Mouse (Mus musculus) spleen, adult 10 weeks (tissue): ENCODE data around the gene Mex3d. TPM values are rescaled to one million over a fixed set of nuclear protein-coding genes. Genes with fewer than 3 reads are reported as not detected.

ENCODE experiments used
- polyA plus RNA-seq: library from polyadenylated mRNA; stranded (reverse); fragments of 350-450 nt; fragmentation: Illumina TruSeq; extraction: RNeasy Lipid Tissue Mini Kit (QIAGEN cat#74804); gene quantifications from one replicate; pipeline ENCODE4 v1.2.3, GENCODE M21; 2015; ENCODE audit warnings: low replicate concordance; ENCODE audit not compliant: insufficient read depth

Mex3d gene
- polyA plus RNA-seq, result 4.6 TPM

DNA sequence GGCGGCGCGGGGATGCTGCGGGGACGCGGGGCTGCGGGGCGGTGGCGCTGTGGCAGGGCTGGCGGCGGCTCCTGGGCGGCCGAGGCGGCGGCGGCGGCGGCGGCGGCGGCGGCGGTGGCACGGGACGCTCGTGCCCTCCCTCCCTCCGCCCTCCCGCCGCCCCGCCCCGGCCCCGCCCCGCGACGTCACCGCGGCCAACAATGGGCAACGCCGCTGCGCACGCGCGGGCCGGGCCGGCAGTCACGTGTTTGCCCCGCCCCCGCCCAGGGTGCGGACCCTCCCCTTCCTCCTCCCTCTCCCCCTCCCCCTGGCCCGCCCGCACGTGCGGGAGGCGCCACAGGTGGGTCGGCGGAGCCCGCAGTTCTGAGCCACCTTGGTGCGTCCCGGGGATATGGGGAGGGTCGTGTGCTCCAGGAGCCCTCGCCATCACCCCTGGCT lies at the start of gene Mex3d:
TSS of gene Mex3d (minus strand) at position 138 of the 438 bp plus-strand sequence.

DNA sequence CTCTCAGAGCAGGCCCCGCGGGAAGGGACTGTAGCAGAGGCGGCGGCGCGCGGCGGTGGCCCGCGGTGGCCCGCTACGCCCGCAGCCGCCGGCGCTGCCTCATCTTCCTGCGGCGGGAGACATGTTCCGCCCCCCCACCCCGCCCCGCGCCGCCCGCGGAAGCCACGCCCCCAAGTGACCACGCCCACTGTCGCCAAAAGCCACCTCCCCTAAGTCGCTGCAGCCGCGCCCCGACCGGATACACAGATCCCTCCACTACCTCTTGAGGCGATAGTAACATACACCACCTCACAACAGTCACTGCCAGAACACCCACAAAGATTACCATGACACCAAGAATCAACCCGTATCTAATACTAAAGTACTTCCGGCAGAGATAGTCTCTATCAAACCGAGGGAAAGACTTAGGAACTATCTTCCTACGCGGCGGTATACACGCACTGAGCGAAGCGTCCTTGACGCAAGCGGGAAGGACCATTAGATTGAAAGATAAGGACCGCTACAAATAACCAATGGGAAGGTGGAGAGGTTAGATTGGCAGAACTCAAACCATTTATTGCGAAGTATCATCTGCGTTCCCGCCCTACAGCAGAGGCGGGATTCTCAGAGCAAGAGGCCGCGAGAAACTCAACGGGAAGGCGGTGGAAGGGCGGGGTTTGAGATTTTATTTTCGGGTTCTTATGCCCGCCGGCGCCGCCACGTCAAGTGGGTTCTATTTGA lies 46.2 kb upstream of the Mex3d start, which contains the start of gene Tcf3:
TSS of gene Tcf3 (minus strand) at position 135 of the 720 bp plus-strand sequence.

DNA sequence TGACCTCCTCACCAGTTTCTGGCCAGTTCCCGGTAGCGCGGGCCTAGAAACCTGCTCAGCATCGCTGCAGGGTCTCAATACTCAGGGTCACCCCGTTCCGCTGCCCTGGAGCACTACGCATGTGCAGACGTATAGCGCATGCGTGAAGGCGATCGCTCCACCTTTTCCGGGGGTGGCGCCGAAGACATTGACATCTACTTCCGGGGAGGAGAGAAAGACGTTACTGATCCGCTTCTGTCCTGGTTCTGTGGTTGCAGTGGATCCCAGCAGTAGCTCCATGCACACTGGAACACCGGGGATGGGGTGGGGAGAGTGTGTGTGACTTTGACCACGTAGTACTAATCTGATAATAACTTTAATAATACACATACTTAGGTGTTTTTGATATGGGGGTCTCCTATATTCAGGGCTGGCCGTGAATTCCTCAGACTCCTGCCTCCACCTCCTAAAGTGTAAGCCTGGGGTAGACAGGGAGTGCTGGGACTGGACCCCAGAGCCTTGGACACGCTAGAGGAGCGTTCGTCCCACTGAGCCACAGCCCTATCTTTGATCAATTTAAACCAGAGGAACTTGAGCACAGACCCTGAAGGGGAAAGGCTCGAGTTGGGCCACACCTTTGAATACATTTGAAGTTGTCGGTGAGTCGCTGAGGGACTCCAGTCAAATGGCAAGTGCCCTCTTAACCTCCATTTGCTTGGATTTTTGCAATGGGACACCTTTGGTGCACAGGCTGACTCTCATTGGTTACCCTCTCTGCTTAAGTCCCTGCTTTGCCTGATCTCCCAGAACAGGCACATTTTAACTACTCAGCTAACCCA lies 19.4 kb upstream of the Mex3d start, which contains the start of gene Uqcr11:
TSS of gene Uqcr11 (minus strand) at position 147 of the 818 bp plus-strand sequence.

DNA sequence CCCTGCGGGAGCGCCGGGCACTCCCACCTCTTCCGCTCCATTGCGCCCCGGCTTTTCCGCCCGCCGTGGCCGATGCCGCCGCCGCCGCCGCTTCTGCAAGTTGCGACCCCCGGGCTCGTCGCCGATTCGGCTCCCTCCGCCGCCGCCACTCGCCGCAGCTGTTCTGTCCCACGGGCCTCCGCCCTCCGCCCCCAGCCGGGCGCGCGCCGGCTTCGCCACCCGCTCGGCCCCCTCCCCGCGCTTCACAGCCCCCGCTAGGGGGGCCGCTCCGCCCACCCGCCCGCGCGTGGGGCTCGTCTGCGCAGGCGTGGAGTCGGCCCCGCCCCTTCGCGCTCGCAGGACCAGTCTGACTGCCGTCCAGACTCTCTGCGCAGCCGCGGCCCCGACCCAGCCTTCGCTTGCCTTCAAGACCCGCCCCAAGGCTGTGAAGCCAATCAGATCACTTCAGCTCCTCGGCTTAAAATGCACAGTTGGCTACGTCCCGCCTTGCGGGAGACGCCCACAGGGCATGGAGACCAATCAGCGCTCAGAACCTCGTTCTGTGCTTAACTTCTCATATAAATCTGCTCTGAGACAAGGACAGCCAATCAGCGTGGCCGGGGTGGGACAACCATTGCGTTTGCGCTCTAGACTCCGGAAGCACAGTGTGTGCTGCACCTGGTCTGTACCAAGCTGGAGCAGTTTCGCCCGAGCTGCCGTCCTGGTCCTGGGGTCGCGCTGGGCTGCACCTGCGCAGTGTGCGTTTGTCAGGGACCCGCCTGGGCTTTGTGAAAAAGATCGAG lies 11.9 kb upstream of the Mex3d start, which contains the start of gene Mbd3:
TSS of gene Mbd3 (minus strand) at position 360 of the 782 bp plus-strand sequence.

DNA sequence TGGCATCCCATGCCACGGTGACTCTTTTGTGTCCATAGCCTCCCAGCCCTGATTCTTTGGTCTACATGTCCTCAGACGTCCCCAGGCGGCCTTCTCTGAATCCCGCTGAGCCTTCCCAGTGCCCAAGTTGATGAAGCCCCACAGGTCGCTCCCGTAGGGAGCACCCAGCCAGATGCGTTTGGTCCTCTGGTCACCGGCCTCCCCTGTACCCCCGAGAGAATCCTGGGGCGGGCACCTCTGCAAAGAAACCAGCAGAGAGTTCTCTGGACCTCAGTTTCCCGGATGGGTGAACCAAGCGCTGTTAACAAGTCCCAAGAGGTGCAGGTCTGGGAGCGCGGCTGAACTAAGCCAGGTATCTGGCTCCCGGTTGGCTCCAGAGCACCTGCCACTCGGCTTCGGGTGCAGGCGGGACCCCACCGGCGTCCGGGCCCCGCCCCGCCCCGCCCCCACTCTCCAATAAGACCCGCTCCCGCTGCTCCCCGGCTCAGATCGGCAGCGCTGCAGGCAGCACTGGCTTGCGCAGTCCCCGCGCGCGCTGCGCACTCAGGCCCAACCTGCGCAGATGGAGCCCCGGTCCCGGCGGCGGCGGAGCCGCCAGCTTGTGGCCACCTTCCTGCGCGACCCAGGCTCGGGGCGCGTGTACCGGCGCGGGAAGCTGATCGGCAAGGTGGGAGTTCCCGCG lies 31.3 kb downstream of the Mex3d start, which contains the start of gene Plk5:
TSS of gene Plk5 (plus strand) at position 459 of the 682 bp plus-strand sequence.

DNA sequence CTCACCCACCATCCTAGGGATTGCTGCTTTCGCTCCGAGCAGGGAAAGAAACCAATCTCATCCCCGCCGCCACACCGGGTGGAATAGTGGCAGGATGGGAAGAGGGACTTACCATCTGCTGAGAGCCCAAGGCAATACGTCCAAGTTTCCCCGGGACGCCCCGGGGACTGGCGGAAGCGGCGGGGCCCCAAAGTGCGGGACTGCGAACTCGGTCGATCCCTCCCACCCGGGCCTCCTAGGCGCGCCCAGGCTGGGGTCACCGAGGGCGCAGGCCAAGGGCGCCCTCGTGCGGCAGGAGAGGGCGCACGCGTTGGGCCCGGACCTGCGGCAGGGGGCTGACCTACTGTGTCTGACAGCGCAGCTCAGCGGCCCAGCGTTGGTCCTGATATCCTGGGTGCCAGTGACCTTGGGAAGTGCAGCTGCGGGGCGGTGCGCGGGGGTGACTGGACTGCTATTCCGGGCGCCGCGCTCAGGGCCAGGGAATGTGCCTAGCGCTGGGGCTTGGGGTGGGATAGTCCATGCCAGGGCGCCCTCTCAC lies 39.1 kb downstream of the Mex3d start, which contains the start of gene Adamtsl5:
TSS of gene Adamtsl5 (minus strand) at position 169 of the 538 bp plus-strand sequence.

Other genes with a start within 250 kb of the Mex3d start
- 23.7 TPM for gene Atp5d, start 249.0 kb downstream of the Mex3d start, polyA plus RNA-seq
- 1.2 TPM for gene Cbarp, start 246.8 kb downstream of the Mex3d start, polyA plus RNA-seq
- 29.3 TPM for gene Midn, start 239.4 kb downstream of the Mex3d start, polyA plus RNA-seq
- 81.8 TPM for gene Cirbp, start 221.7 kb downstream of the Mex3d start, polyA plus RNA-seq
- gene 1600002K03Rik, start 214.7 kb downstream of the Mex3d start, polyA plus RNA-seq, result 13.5 TPM
- gene Efna2, start 208.2 kb downstream of the Mex3d start, polyA plus RNA-seq, result 0.35 TPM
- gene Mum1, start 161.2 kb downstream of the Mex3d start, polyA plus RNA-seq, result 40.2 TPM
- 17.1 TPM for gene Ndufs7, start 138.5 kb downstream of the Mex3d start, polyA plus RNA-seq
- 2.3 TPM for gene Gamt, start 126.6 kb downstream of the Mex3d start, polyA plus RNA-seq
- 74.8 TPM for gene Dazap1, start 126.2 kb downstream of the Mex3d start, polyA plus RNA-seq
- 623 TPM for gene Rps15, start 95.2 kb downstream of the Mex3d start, polyA plus RNA-seq
- 0.76 TPM for gene Apc2, start 91.7 kb downstream of the Mex3d start, polyA plus RNA-seq
- 11.8 TPM for gene 2310011J03Rik, start 67.1 kb downstream of the Mex3d start, polyA plus RNA-seq
- 0.41 TPM for gene Pcsk4, start 58.2 kb downstream of the Mex3d start, polyA plus RNA-seq
- 0.26 TPM for gene Reep6, start 57.7 kb downstream of the Mex3d start, polyA plus RNA-seq
- gene Adamtsl5, start 39.2 kb downstream of the Mex3d start, polyA plus RNA-seq, result 2.1 TPM
- gene Plk5, start 31.2 kb downstream of the Mex3d start, polyA plus RNA-seq, result not detected
- gene Mbd3, start 11.9 kb upstream of the Mex3d start, polyA plus RNA-seq, result 18.0 TPM
- gene Uqcr11, start 19.2 kb upstream of the Mex3d start, polyA plus RNA-seq, result 11.5 TPM
- 22.1 TPM for gene Tcf3, start 46.0 kb upstream of the Mex3d start, polyA plus RNA-seq
- not detected for gene Onecut3, start 107.2 kb upstream of the Mex3d start, polyA plus RNA-seq
- gene Atp8b3, start 151.5 kb upstream of the Mex3d start, polyA plus RNA-seq, result not detected
- 10.1 TPM for gene Rexo1, start 173.9 kb upstream of the Mex3d start, polyA plus RNA-seq
- 11.6 TPM for gene Klf16, start 189.7 kb upstream of the Mex3d start, polyA plus RNA-seq
- 5.6 TPM for gene Abhd17a, start 202.7 kb upstream of the Mex3d start, polyA plus RNA-seq
- gene Scamp4, start 215.2 kb upstream of the Mex3d start, polyA plus RNA-seq, result 20.6 TPM
- gene Adat3, start 215.2 kb upstream of the Mex3d start, polyA plus RNA-seq, result not detected
- 0.93 TPM for gene Gm49322, start 218.4 kb upstream of the Mex3d start, polyA plus RNA-seq
- 21.2 TPM for gene Csnk1g2, start 235.2 kb upstream of the Mex3d start, polyA plus RNA-seq